13 mouse cellular contexts compared by ENCODE assay signal in the genomic region with DNA sequence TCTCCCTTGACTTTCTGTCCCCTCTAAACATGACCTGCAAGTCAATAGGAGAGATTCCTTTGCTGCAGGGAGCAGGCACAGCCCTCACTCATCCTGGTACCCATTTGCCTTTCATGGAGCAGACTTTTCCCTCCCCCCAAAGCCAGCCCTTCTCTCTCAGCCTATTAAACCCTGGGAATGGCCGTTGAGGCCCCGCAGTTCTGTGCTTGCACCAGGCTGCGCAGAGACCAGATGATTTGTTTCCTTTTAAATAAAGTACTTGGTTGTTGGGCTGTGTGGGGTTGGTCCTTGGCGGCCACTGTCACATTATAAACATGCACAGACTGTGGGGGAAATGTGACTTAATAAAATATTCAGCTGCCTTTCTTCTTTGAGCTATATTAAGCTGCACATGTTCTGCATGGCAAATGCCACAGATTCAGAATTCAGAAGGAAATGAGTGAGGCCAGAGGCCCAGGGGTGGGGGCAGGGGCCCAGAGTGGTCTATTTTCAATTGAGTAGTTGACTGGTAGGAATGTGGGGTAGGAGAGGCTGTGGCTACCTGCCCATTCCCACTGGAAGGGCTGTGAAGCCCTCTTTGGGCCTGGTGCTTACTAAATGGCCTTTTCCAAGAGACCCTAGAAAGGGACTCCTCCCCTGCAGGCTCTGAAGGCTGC.
A peak's percentile ranks its signal among the peaks of the same experiment; 100 is the strongest.
DNase-seq lines count a peak whose midpoint lies in the region; ATAC-seq lines count a peak whose summit lies in the region.
"Had no signal": no experiment of that assay in that cellular context is flagged by ENCODE, and none has a peak within 500 bp of the region (broad histone marks: within the 10 kb centered on the region; RNA-seq: fewer than 3 reads in every experiment).

No protein-coding gene starts in this region.

- no peaks in the 10 kb centered on the region for H3K9me3 ChIP-seq in hindbrain, embryonic 10.5 days
- H3K9me3 ChIP-seq in midbrain, embryonic 16.5 days (replicated peaks; ENCODE audit: control insufficient read depth, low read length, poor library complexity, severe bottlenecking) = no peaks in the 10 kb centered on the region
- H3K9me3 ChIP-seq: heart, embryonic 15.5 days had no signal

- H3K4me2 ChIP-seq in midbrain, embryonic 16.5 days (ENCODE audit: low read length) = no peak overlapping the region
- H3K4me2 ChIP-seq: heart, embryonic 15.5 days had no signal

- no peaks in the 10 kb centered on the region for H3K36me3 ChIP-seq in hindbrain, embryonic 10.5 days
- no peaks in the 10 kb centered on the region for H3K36me3 ChIP-seq in midbrain, embryonic 16.5 days (ENCODE audit: control insufficient read depth, insufficient read depth, low read length)
- H3K36me3 ChIP-seq: heart, embryonic 15.5 days had no signal

- peak; percentile 94 for ATAC-seq in midbrain, embryonic 16.5 days

- intact Hi-C loops in left cerebral cortex, postnatal 10 days (cut with DNase I) = no loop called here
- intact Hi-C loops in left cerebral cortex, postnatal 25 days (cut with DNase I) = no loop called here

- H3K27ac ChIP-seq in hindbrain, embryonic 10.5 days = 0 out of 2 replicates have a peak overlapping the region, but pooled peaks have one; percentile 23
- peak overlapping the region; percentile 64 for H3K27ac ChIP-seq in midbrain, embryonic 16.5 days (ENCODE audit: low read length)
- H3K27ac ChIP-seq: heart, embryonic 15.5 days; liver, embryonic 14.5 days had no signal

- H3K4me1 ChIP-seq in hindbrain, embryonic 10.5 days (replicated peaks) = peaks cover 4% of the 10 kb centered on the region; the same call in 1 of the 2 replicates
- H3K4me1 ChIP-seq in midbrain, embryonic 16.5 days (ENCODE audit: control insufficient read depth, insufficient read depth, low read length) = peaks cover 12% of the 10 kb centered on the region
- H3K4me1 ChIP-seq: heart, embryonic 15.5 days had no signal

- H3K9ac ChIP-seq in midbrain, embryonic 16.5 days (ENCODE audit: low read depth, low read length) = no peak overlapping the region
- H3K9ac ChIP-seq: heart, embryonic 15.5 days; liver, embryonic 14.5 days had no signal

- no peaks in the 10 kb centered on the region for H3K27me3 ChIP-seq in hindbrain, embryonic 10.5 days (ENCODE audit: insufficient read depth, poor library complexity, severe bottlenecking)
- no peaks in the 10 kb centered on the region for H3K27me3 ChIP-seq in midbrain, embryonic 16.5 days (ENCODE audit: control insufficient read depth, insufficient read depth, low read depth, low read length)
- H3K27me3 ChIP-seq: heart, embryonic 15.5 days had no signal

- no peak overlapping the region for H3K4me3 ChIP-seq in hindbrain, embryonic 10.5 days
- H3K4me3 ChIP-seq in midbrain, embryonic 16.5 days (ENCODE audit: low read depth, low read length) = no peak overlapping the region
- H3K4me3 ChIP-seq: heart, embryonic 15.5 days had no signal

- peak; percentile 31 to 32 for DNase-seq in left cerebral cortex, postnatal 10 days (ENCODE audit: extremely low spot score in 1 of 2, low spot score in 2 of 2)
- DNase-seq in left cerebral cortex, postnatal 25 days (ENCODE audit: low spot score in 2 of 2) = no peak
- DNase-seq in hindbrain, embryonic 10.5 days (ENCODE audit: low spot score) = no peak
- peak; percentile 48 for DNase-seq in layer of hippocampus, adult 9-11 months
- DNase-seq in thymus, postnatal 14 days = no peak
- no peak for DNase-seq in kidney, adult 18-20 months
- no peak for DNase-seq in gastrocnemius, postnatal 4 days (ENCODE audit: low spot score in 2 of 2)
- DNase-seq: kidney, adult 9 months; lung, postnatal 4 days; thymus, postnatal 25 days had no signal

- WGBS in hindbrain, embryonic 10.5 days = 70% methylated on average over 4 of the region's 4 CpGs
- WGBS in midbrain, embryonic 16.5 days = 42% methylated on average over 4 of the region's 4 CpGs

Comparison
In these comparisons a context has a peak if more than half of its experiments do, and no peak if none do; other contexts are left out.
1. DNase-seq: peak in left cerebral cortex, postnatal 10 days (2 of 2) and layer of hippocampus, adult 9-11 months (single experiment); none in left cerebral cortex, postnatal 25 days (0 of 2), hindbrain, embryonic 10.5 days (single experiment), thymus, postnatal 14 days (single experiment), kidney, adult 18-20 months (single experiment) and gastrocnemius, postnatal 4 days (0 of 2).